Mouse (Mus musculus) brain, embryonic 14.5 days (tissue): ENCODE results near the gene Map1b.

ENCODE experiments used
- CTCF ChIP-seq: fragments of 200-500 bp; IDR thresholded peaks from 2 replicates; pipeline ENCODE4 v1.5.1; 2012; ENCODE audit warnings: inconsistent platforms, mild to moderate bottlenecking, moderate library complexity, borderline replicate concordance; ENCODE audit not compliant: insufficient read depth, insufficient read length; ENCODE audit errors: extremely low read depth
- POLR2A ChIP-seq: fragments of 200-500 bp; IDR thresholded peaks from 2 replicates; pipeline ENCODE4 v1.6.1; 2012; ENCODE audit warnings: mild to moderate bottlenecking, inconsistent platforms, borderline replicate concordance; ENCODE audit not compliant: poor library complexity, insufficient read depth, insufficient read length, severe bottlenecking; ENCODE audit errors: extremely low read depth

DNA sequence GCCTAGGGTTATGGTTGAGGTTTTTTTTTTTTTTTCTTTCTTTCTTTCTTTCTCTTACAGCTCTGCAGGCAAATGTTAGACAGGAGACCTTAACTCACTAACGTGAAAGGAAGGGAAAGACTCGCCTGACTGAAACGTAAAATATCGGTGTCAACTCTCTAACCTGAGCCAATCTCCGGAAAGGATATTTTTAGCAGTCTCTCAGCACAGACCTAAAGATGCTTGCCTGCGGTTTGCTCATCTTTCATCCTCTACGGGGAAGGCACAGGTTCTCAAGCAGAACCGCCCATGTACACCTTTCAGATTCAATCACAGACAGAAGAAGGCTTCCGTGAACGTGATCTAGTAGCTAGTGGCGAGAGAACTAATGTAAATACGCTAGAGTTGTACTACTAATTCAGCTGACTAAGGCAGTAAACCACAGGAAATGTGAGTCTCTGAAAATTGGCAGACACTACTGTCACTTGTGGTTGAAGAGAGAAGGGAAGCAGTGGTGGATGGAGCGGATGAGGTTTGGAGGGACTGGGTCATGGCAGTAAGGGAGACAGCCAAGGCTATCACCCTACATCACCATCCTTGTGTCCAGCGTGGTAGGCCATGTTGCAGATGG lies 12.9 kb downstream of the Map1b start:
- TF ChIP-seq CTCF (no peak), POLR2A (no peak)
